Mouse (Mus musculus): Measurements from ENCODE around the gene Slc2a13. TPM values are rescaled to one million over a fixed set of nuclear protein-coding genes. Genes with fewer than 3 reads are reported as not detected.

The Slc2a13 gene
- polyA plus RNA-seq, 1 experiment from 2014 or later = not detected

GRCm38 (mm10) chr15:91548586-91549268, 24.3 kb downstream of the Slc2a13 start:
- 44% methylated on average over 12 of the region's 12 CpGs for WGBS (ENCODE audit: missing documents)
- H3K4me3 ChIP-seq (ENCODE audit: inconsistent target) = no peak overlapping the region
- H3K27ac ChIP-seq = no peak overlapping the region
- no peaks in the 10 kb centered on the region for H3K79me2 ChIP-seq (ENCODE audit: inconsistent target)
- no peaks in the 10 kb centered on the region for H3K36me3 ChIP-seq (ENCODE audit: inconsistent target)

- Histone ChIP-seq H3K79me2 (ENCODE audit: inconsistent target) (no peaks in the 10 kb centered on the region), H3K27ac (no peak overlapping the region), H3K36me3 (ENCODE audit: inconsistent target) (no peaks in the 10 kb centered on the region), H3K4me3 (ENCODE audit: inconsistent target) (no peak overlapping the region)
- 88% methylated on average over 4 of the region's 4 CpGs for WGBS (ENCODE audit: missing documents)
Observed at GRCm38 (mm10) chr15:91544586-91544985, 28.5 kb downstream of the Slc2a13 start.

- no peaks in the 10 kb centered on the region for H3K79me2 ChIP-seq (ENCODE audit: inconsistent target)
- H3K36me3 ChIP-seq (ENCODE audit: inconsistent target) = no peaks in the 10 kb centered on the region
- no peak overlapping the region for H3K27ac ChIP-seq
- no peak overlapping the region for H3K4me3 ChIP-seq (ENCODE audit: inconsistent target)
Observed at GRCm38 (mm10) chr15:91538439-91538838, 34.6 kb downstream of the Slc2a13 start.

- 79% methylated on average over 2 of the region's 2 CpGs for WGBS (ENCODE audit: missing documents)
- H3K79me2 ChIP-seq (ENCODE audit: inconsistent target) = no peaks in the 10 kb centered on the region
- no peak overlapping the region for H3K4me3 ChIP-seq (ENCODE audit: inconsistent target)
- no peaks in the 10 kb centered on the region for H3K36me3 ChIP-seq (ENCODE audit: inconsistent target)
- H3K27ac ChIP-seq = no peak overlapping the region
Observed at GRCm38 (mm10) chr15:91526876-91527275, 46.2 kb downstream of the Slc2a13 start.

GRCm38 (mm10) chr15:91526166-91526565, 46.9 kb downstream of the Slc2a13 start:
- Histone ChIP-seq H3K79me2 (ENCODE audit: inconsistent target) (no peaks in the 10 kb centered on the region), H3K36me3 (ENCODE audit: inconsistent target) (no peaks in the 10 kb centered on the region), H3K4me3 (ENCODE audit: inconsistent target) (no peak overlapping the region), H3K27ac (no peak overlapping the region)
- 95% methylated on average over 3 of the region's 3 CpGs for WGBS (ENCODE audit: missing documents)

- Histone ChIP-seq H3K36me3 (ENCODE audit: inconsistent target) (no peaks in the 10 kb centered on the region), H3K79me2 (ENCODE audit: inconsistent target) (no peaks in the 10 kb centered on the region), H3K27ac (no peak overlapping the region), H3K4me3 (ENCODE audit: inconsistent target) (no peak overlapping the region)
- WGBS (ENCODE audit: missing documents) = 93% methylated on average over 10 of the region's 10 CpGs
Observed at GRCm38 (mm10) chr15:91524451-91524850, 48.6 kb downstream of the Slc2a13 start.

- Histone ChIP-seq H3K36me3 (ENCODE audit: inconsistent target) (no peaks in the 10 kb centered on the region), H3K79me2 (ENCODE audit: inconsistent target) (no peaks in the 10 kb centered on the region), H3K27ac (no peak overlapping the region), H3K4me3 (ENCODE audit: inconsistent target) (no peak overlapping the region)
- 92% methylated on average over 6 of the region's 6 CpGs for whole genome bisulfite sequencing (ENCODE audit: missing documents)
Observed at GRCm38 (mm10) chr15:91503291-91503690, 69.8 kb downstream of the Slc2a13 start.

- Histone ChIP-seq H3K36me3 (ENCODE audit: inconsistent target) (no peaks in the 10 kb centered on the region), H3K79me2 (ENCODE audit: inconsistent target) (no peaks in the 10 kb centered on the region), H3K27ac (no peak overlapping the region), H3K4me3 (ENCODE audit: inconsistent target) (no peak overlapping the region)
- 100% methylated on average over 1 of the region's 1 CpGs for whole genome bisulfite sequencing (ENCODE audit: missing documents)
Observed at GRCm38 (mm10) chr15:91502661-91503060, 70.4 kb downstream of the Slc2a13 start.

- Histone ChIP-seq H3K4me3 (ENCODE audit: inconsistent target) (no peak overlapping the region), H3K79me2 (ENCODE audit: inconsistent target) (no peaks in the 10 kb centered on the region), H3K27ac (no peak overlapping the region), H3K36me3 (ENCODE audit: inconsistent target) (no peaks in the 10 kb centered on the region)
- WGBS (ENCODE audit: missing documents) = 84% methylated on average over 9 of the region's 9 CpGs
Observed at GRCm38 (mm10) chr15:91502235-91502634, 70.8 kb downstream of the Slc2a13 start.

GRCm38 (mm10) chr15:91495014-91495413, 78.0 kb downstream of the Slc2a13 start:
- 70% methylated on average over 4 of the region's 4 CpGs for WGBS (ENCODE audit: missing documents)
- Histone ChIP-seq H3K36me3 (ENCODE audit: inconsistent target) (no peaks in the 10 kb centered on the region), H3K4me3 (ENCODE audit: inconsistent target) (no peak overlapping the region), H3K27ac (no peak overlapping the region), H3K79me2 (ENCODE audit: inconsistent target) (no peaks in the 10 kb centered on the region)

GRCm38 (mm10) chr15:91479924-91480615, 93.0 kb downstream of the Slc2a13 start:
- Histone ChIP-seq H3K79me2 (ENCODE audit: inconsistent target) (no peaks in the 10 kb centered on the region), H3K36me3 (ENCODE audit: inconsistent target) (no peaks in the 10 kb centered on the region), H3K27ac (no peak overlapping the region), H3K4me3 (ENCODE audit: inconsistent target) (no peak overlapping the region)
- WGBS (ENCODE audit: missing documents) = 90% methylated on average over 14 of the region's 14 CpGs

GRCm38 (mm10) chr15:91477766-91478165, 95.3 kb downstream of the Slc2a13 start:
- Histone ChIP-seq H3K27ac (no peak overlapping the region), H3K36me3 (ENCODE audit: inconsistent target) (no peaks in the 10 kb centered on the region), H3K4me3 (ENCODE audit: inconsistent target) (no peak overlapping the region), H3K79me2 (ENCODE audit: inconsistent target) (no peaks in the 10 kb centered on the region)
- WGBS (ENCODE audit: missing documents) = 29% methylated on average over 5 of the region's 5 CpGs

- no peaks in the 10 kb centered on the region for H3K36me3 ChIP-seq (ENCODE audit: inconsistent target)
- no peaks in the 10 kb centered on the region for H3K79me2 ChIP-seq (ENCODE audit: inconsistent target)
- no peak overlapping the region for H3K27ac ChIP-seq
- no peak overlapping the region for H3K4me3 ChIP-seq (ENCODE audit: inconsistent target)
- WGBS (ENCODE audit: missing documents) = 94% methylated on average over 2 of the region's 2 CpGs
Observed at GRCm38 (mm10) chr15:91473690-91474409, 99.2 kb downstream of the Slc2a13 start.

- Histone ChIP-seq H3K4me3 (ENCODE audit: inconsistent target) (no peak overlapping the region), H3K27ac (no peak overlapping the region), H3K36me3 (ENCODE audit: inconsistent target) (no peaks in the 10 kb centered on the region), H3K79me2 (ENCODE audit: inconsistent target) (no peaks in the 10 kb centered on the region)
- WGBS (ENCODE audit: missing documents) = 88% methylated on average over 3 of the region's 3 CpGs
Observed at GRCm38 (mm10) chr15:91465331-91465730, 107.7 kb downstream of the Slc2a13 start.

- 89% methylated on average over 10 of the region's 10 CpGs for WGBS (ENCODE audit: missing documents)
- Histone ChIP-seq H3K27ac (no peak overlapping the region), H3K4me3 (ENCODE audit: inconsistent target) (no peak overlapping the region), H3K79me2 (ENCODE audit: inconsistent target) (no peaks in the 10 kb centered on the region), H3K36me3 (ENCODE audit: inconsistent target) (no peaks in the 10 kb centered on the region)
Observed at GRCm38 (mm10) chr15:91463857-91464435, 109.1 kb downstream of the Slc2a13 start.

All from macrophage (primary cell).